ENCODE assay signal across 11 mouse cellular contexts in the genomic region with DNA sequence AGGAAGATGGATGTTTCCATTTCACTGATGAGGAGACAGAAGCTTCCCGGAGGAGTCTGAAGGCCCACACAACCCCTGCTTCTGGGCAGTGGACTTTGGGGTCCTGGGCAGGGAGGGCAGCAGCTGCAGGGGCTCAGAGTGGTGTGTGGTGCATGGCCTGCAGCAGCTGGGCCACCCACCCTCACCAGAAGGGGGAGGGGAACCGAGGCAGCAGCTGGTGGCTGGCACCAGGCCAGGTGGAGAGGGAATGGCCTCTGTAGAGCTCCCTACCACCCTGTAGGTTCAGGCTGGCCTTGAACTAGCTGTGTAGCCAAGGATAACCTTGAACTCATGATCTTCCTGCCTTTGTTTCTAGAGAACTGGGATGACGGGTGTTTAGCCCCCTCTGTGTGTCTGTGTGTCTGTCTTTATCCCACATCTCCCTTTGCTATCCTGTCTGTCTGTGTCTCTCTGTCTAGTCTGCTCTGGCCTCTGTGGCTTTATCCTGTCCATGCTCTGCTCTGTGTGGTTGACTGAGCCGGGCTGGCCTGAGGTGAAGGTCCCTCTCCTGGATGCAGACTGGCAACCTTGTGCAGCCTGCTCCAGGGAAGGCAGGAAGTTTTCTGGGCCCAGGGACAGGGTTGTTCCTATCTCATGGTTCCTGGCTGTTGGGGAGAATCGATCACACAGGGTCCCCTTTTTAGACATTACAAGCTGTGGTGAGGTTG. TPM values are rescaled to one million over a fixed set of nuclear protein-coding genes. Genes with fewer than 3 reads are reported as not detected.
A peak's percentile ranks its signal among the peaks of the same experiment; 100 is the strongest.
DNase-seq lines count a peak whose midpoint lies in the region; ATAC-seq and TF ChIP-seq lines count a peak whose summit lies in the region.
"Had no signal": no experiment of that assay in that cellular context is flagged by ENCODE, and none has a peak within 500 bp of the region (broad histone marks: within the 10 kb centered on the region; RNA-seq: fewer than 3 reads in every experiment).

No protein-coding gene starts in this region.

- no peak overlapping the region for H3K4me2 ChIP-seq in intestine, embryonic 15.5 days (replicated peaks)
- no peak overlapping the region for H3K4me2 ChIP-seq in intestine, postnatal 0 days (replicated peaks; ENCODE audit: low read depth)
- no peak overlapping the region for H3K4me2 ChIP-seq in neural tube, embryonic 12.5 days (replicated peaks)
- H3K4me2 ChIP-seq in limb, embryonic 13.5 days (replicated peaks): no peak overlapping the region
- H3K4me2 ChIP-seq: heart, embryonic 12.5 days had no signal

- H3K4me1 ChIP-seq in intestine, embryonic 15.5 days (replicated peaks): peaks cover 10% of the 10 kb centered on the region
- H3K4me1 ChIP-seq in intestine, postnatal 0 days (replicated peaks; ENCODE audit: control insufficient read depth, insufficient read depth, low read length): no peaks in the 10 kb centered on the region; the same call in 1 of the 2 replicates
- H3K4me1 ChIP-seq in neural tube, embryonic 12.5 days: peaks cover 7% of the 10 kb centered on the region; the same call in 1 of the 2 replicates
- peaks cover 4% of the 10 kb centered on the region for H3K4me1 ChIP-seq in limb, embryonic 13.5 days

- TF ChIP-seq CTCF in intestine, postnatal 0 days (IDR thresholded peaks at IDR 0.05; ENCODE audit: low read depth): no peak

- no peak for DNase-seq in neural tube, embryonic 10.5 days (ENCODE audit: extremely low spot score, low spot score)
- peak; percentile 58 for DNase-seq in adrenal gland, adult 8-10 months
- DNase-seq in cerebellum, adult 9-11 months: no peak
- no peak for DNase-seq in kidney, postnatal 25 days
- DNase-seq: kidney, adult 2 months had no signal

- no peaks in the 10 kb centered on the region for H3K9me3 ChIP-seq in intestine, embryonic 15.5 days
- H3K9me3 ChIP-seq in intestine, postnatal 0 days (ENCODE audit: control insufficient read depth): no peaks in the 10 kb centered on the region
- no peaks in the 10 kb centered on the region for H3K9me3 ChIP-seq in neural tube, embryonic 12.5 days
- no peaks in the 10 kb centered on the region for H3K9me3 ChIP-seq in limb, embryonic 13.5 days
- H3K9me3 ChIP-seq: heart, embryonic 12.5 days had no signal

- no peak for ATAC-seq in intestine, embryonic 15.5 days
- ATAC-seq in intestine, postnatal 0 days: no peak
- no peak for ATAC-seq in neural tube, embryonic 12.5 days (ENCODE audit: low FRiP score, low read depth)
- peak; percentile 30; the same call in 1 of the 2 replicates for ATAC-seq in limb, embryonic 13.5 days (ENCODE audit: low FRiP score, low read depth)

- WGBS in intestine, embryonic 15.5 days: 43% methylated on average over 5 of the region's 5 CpGs
- WGBS in intestine, postnatal 0 days: 34% methylated on average over 5 of the region's 5 CpGs
- WGBS in neural tube, embryonic 12.5 days: 54% methylated on average over 5 of the region's 5 CpGs
- 39% methylated on average over 5 of the region's 5 CpGs for WGBS in limb, embryonic 13.5 days

- no peak overlapping the region for H3K4me3 ChIP-seq in intestine, embryonic 15.5 days (replicated peaks)
- no peak overlapping the region for H3K4me3 ChIP-seq in intestine, postnatal 0 days (ENCODE audit: low read depth, low read length)
- H3K4me3 ChIP-seq in neural tube, embryonic 12.5 days: no peak overlapping the region
- H3K4me3 ChIP-seq in limb, embryonic 13.5 days: no peak overlapping the region
- H3K4me3 ChIP-seq: heart, embryonic 12.5 days had no signal

- no peak overlapping the region for H3K27ac ChIP-seq in intestine, embryonic 15.5 days
- no peak overlapping the region for H3K27ac ChIP-seq in intestine, postnatal 0 days (ENCODE audit: low read depth, low read length)
- H3K27ac ChIP-seq in neural tube, embryonic 12.5 days: no peak overlapping the region
- no peak overlapping the region for H3K27ac ChIP-seq in limb, embryonic 13.5 days

- no peaks in the 10 kb centered on the region for H3K36me3 ChIP-seq in intestine, embryonic 15.5 days
- no peaks in the 10 kb centered on the region for H3K36me3 ChIP-seq in intestine, postnatal 0 days (ENCODE audit: control insufficient read depth, insufficient read depth)
- no peaks in the 10 kb centered on the region for H3K36me3 ChIP-seq in neural tube, embryonic 12.5 days
- H3K36me3 ChIP-seq in limb, embryonic 13.5 days: no peaks in the 10 kb centered on the region
- H3K36me3 ChIP-seq: heart, embryonic 12.5 days had no signal

- 0 out of 2 replicates have a peak overlapping the region, but pooled peaks have one; percentile 6 for H3K9ac ChIP-seq in intestine, embryonic 15.5 days
- H3K9ac ChIP-seq in intestine, postnatal 0 days (ENCODE audit: low read depth, low read length): no peak overlapping the region
- H3K9ac ChIP-seq in neural tube, embryonic 12.5 days: peak overlapping the region; percentile 9; the same call in 1 of the 2 replicates
- peak overlapping the region; percentile 59 for H3K9ac ChIP-seq in limb, embryonic 13.5 days
- H3K9ac ChIP-seq: heart, embryonic 12.5 days had no signal

- H3K27me3 ChIP-seq in intestine, embryonic 15.5 days (replicated peaks): peaks cover 9% of the 10 kb centered on the region
- H3K27me3 ChIP-seq in intestine, postnatal 0 days (replicated peaks; ENCODE audit: control insufficient read depth, insufficient read depth, low read length): no peaks in the 10 kb centered on the region
- H3K27me3 ChIP-seq in neural tube, embryonic 12.5 days (replicated peaks): peaks cover 37% of the 10 kb centered on the region
- peaks cover 54% of the 10 kb centered on the region for H3K27me3 ChIP-seq in limb, embryonic 13.5 days

RNA-seq across cellular contexts. Expression of a gene that starts 11.0 kb away (rescaled TPM):
- polyA plus RNA-seq in intestine, embryonic 15.5 days (2015; fragmentation: Nextera tagmentation; extraction: Ambion mirVana): 91.7 and 94.2 TPM in 2 replicates
- 34.1 and 34.5 TPM in 2 replicates for polyA plus RNA-seq in intestine, postnatal 0 days (2015; fragmentation: Nextera tagmentation; extraction: Ambion mirVana)
- polyA plus RNA-seq in neural tube, embryonic 12.5 days (2016; fragmentation: Nextera tagmentation; extraction: Ambion mirVana): 156 and 166 TPM in 2 replicates
- 10 to 100 TPM; 56.7 to 75.7 (median 66.8) TPM for total RNA-seq in adrenal gland, adult 8-10 months (2022)
- polyA plus RNA-seq in limb, embryonic 13.5 days (2015; fragmentation: Nextera tagmentation; extraction: Ambion mirVana): 153 and 157 TPM in 2 replicates

RNA-seq across cellular contexts. Expression of a gene that starts 37.9 kb away (rescaled TPM):
- polyA plus RNA-seq in intestine, embryonic 15.5 days (2015; fragmentation: Nextera tagmentation; extraction: Ambion mirVana): 890 and 1,161 TPM in 2 replicates
- 1,032 and 1,082 TPM in 2 replicates for polyA plus RNA-seq in intestine, postnatal 0 days (2015; fragmentation: Nextera tagmentation; extraction: Ambion mirVana)
- 436 and 478 TPM in 2 replicates for polyA plus RNA-seq in neural tube, embryonic 12.5 days (2016; fragmentation: Nextera tagmentation; extraction: Ambion mirVana)
- total RNA-seq in adrenal gland, adult 8-10 months (2022): 100 to 1,000 TPM; 515 to 715 (median 604) TPM
- 443 and 459 TPM in 2 replicates for polyA plus RNA-seq in limb, embryonic 13.5 days (2015; fragmentation: Nextera tagmentation; extraction: Ambion mirVana)

RNA-seq across cellular contexts. Expression of a gene that starts 45.1 kb away (rescaled TPM):
- polyA plus RNA-seq in intestine, embryonic 15.5 days (2015; fragmentation: Nextera tagmentation; extraction: Ambion mirVana): 180 and 201 TPM in 2 replicates
- polyA plus RNA-seq in intestine, postnatal 0 days (2015; fragmentation: Nextera tagmentation; extraction: Ambion mirVana): 48.0 and 51.0 TPM in 2 replicates
- 304 and 314 TPM in 2 replicates for polyA plus RNA-seq in neural tube, embryonic 12.5 days (2016; fragmentation: Nextera tagmentation; extraction: Ambion mirVana)
- total RNA-seq in adrenal gland, adult 8-10 months (2022): 100 to 1,000 TPM; 147 to 161 (median 156) TPM
- 276 and 288 TPM in 2 replicates for polyA plus RNA-seq in limb, embryonic 13.5 days (2015; fragmentation: Nextera tagmentation; extraction: Ambion mirVana)

RNA-seq across cellular contexts. Expression of a gene that starts 50.1 kb away (rescaled TPM):
- 0.06 and 0.10 TPM in 2 replicates for polyA plus RNA-seq in intestine, embryonic 15.5 days (2015; fragmentation: Nextera tagmentation; extraction: Ambion mirVana)
- 0.05 and 0.09 TPM in 2 replicates for polyA plus RNA-seq in intestine, postnatal 0 days (2015; fragmentation: Nextera tagmentation; extraction: Ambion mirVana)
- polyA plus RNA-seq in neural tube, embryonic 12.5 days (2016; fragmentation: Nextera tagmentation; extraction: Ambion mirVana): 1.0 and 1.2 TPM in 2 replicates
- total RNA-seq in adrenal gland, adult 8-10 months (2022): not detected
- not detected in 2 replicates for polyA plus RNA-seq in limb, embryonic 13.5 days (2015; fragmentation: Nextera tagmentation; extraction: Ambion mirVana)
- polyA plus RNA-seq: heart, embryonic 12.5 days; kidney, adult 2 months; limb, embryonic 11.5 days had no signal

RNA-seq across cellular contexts. Expression of a gene that starts 57.0 kb away (rescaled TPM):
- 5.5 and 6.9 TPM in 2 replicates for polyA plus RNA-seq in intestine, embryonic 15.5 days (2015; fragmentation: Nextera tagmentation; extraction: Ambion mirVana)
- polyA plus RNA-seq in intestine, postnatal 0 days (2015; fragmentation: Nextera tagmentation; extraction: Ambion mirVana): 3.2 and 4.2 TPM in 2 replicates
- polyA plus RNA-seq in neural tube, embryonic 12.5 days (2016; fragmentation: Nextera tagmentation; extraction: Ambion mirVana): 23.6 and 26.5 TPM in 2 replicates
- 10 to 100 TPM; 17.4 to 21.6 (median 20.8) TPM for total RNA-seq in adrenal gland, adult 8-10 months (2022)
- polyA plus RNA-seq in limb, embryonic 13.5 days (2015; fragmentation: Nextera tagmentation; extraction: Ambion mirVana): 9.2 and 9.5 TPM in 2 replicates
